In the genomic region with DNA sequence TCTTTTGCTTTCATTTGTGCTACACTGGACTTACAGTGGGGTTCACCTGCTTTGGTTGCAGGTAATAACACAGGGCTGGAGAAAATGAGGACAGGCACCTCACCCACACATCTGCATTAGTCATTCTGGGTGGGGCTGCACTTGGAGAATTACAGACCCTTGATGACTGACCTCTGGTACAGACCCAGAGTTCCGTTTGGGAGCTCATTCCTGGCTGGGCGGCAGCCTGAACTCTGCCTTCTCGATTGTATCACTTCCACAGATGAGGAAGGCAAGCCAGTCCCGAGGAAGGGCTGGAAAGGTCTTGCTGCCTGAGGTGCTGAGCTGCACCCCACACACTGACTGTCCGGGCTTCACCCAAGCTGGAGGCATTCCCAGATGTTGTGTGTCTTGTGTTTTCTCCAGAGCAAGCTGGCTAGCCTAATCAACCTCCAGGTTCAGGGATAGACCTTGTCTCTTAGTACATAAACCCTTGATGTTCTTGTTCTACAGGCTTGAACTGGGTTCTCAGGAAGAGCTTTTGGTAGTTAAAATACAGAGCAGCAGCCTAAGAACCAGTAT, we compare ENCODE assay signal across 22 mouse cellular contexts. TPM values are rescaled to one million over a fixed set of nuclear protein-coding genes. Genes with fewer than 3 reads are reported as not detected.
DNase-seq lines count a peak whose midpoint lies in the region; ATAC-seq and TF ChIP-seq lines count a peak whose summit lies in the region.
"Had no signal": no experiment of that assay in that cellular context is flagged by ENCODE, and none has a peak within 500 bp of the region (broad histone marks: within the 10 kb centered on the region; RNA-seq: fewer than 3 reads in every experiment).

No protein-coding gene starts in this region.

- H3ac ChIP-seq in myocyte (ENCODE audit: control insufficient read depth, insufficient read length), result no peak overlapping the region

- no peak for TF ChIP-seq CTCF in thymus, adult 2 months (IDR thresholded peaks at IDR 0.05; ENCODE audit: borderline replicate concordance, control insufficient read depth, extremely low read depth, insufficient read depth, low read length, poor library complexity)

- TF ChIP-seq POLR2A in myocyte (IDR thresholded peaks at IDR 0.05; ENCODE audit: insufficient read length, low read depth), result peak; percentile 30
- no peak for TF ChIP-seq POLR2A in thymus, adult 2 months (IDR thresholded peaks at IDR 0.05; ENCODE audit: control insufficient read depth, extremely low read depth, insufficient read depth, low read length, poor library complexity)

- peak; percentile 56 to 69 for DNase-seq in heart, adult 9 months (ENCODE audit: low spot score in 2 of 2)
- DNase-seq in heart, embryonic 10.5 days (ENCODE audit: low spot score), result no peak
- peak; percentile 32 for DNase-seq in NIH3T3 (ENCODE audit: low read depth)
- DNase-seq in urinary bladder, postnatal 10 days (ENCODE audit: low spot score), result no peak
- no peak for DNase-seq in thymus, adult 2 months
- DNase-seq: adrenal gland, adult 2 months; cerebellum, adult 11 months; cerebellum, postnatal 36 days; spleen, adult 18-20 months; thymus, postnatal 14 days had no signal

- H3K4me1 ChIP-seq in heart, embryonic 10.5 days, result no peaks in the 10 kb centered on the region
- H3K4me1 ChIP-seq in intestine, embryonic 15.5 days (replicated peaks), result no peaks in the 10 kb centered on the region
- H3K4me1 ChIP-seq in thymus, adult 2 months (replicated peaks; ENCODE audit: control insufficient read depth, insufficient read depth, low read length), result 0 out of 2 replicates have a peak, but pooled peaks cover 3% of the 10 kb centered on the region
- H3K4me1 ChIP-seq: embryonic facial prominence, embryonic 10.5 days; hindbrain, embryonic 12.5 days; limb, embryonic 13.5 days; neural tube, embryonic 12.5 days had no signal

- no peak overlapping the region for H3K4me2 ChIP-seq in intestine, embryonic 15.5 days (replicated peaks)
- H3K4me2 ChIP-seq in myocyte (ENCODE audit: low read depth), result peak overlapping the region; percentile 25
- H3K4me2 ChIP-seq: hindbrain, embryonic 12.5 days; limb, embryonic 13.5 days; neural tube, embryonic 12.5 days had no signal

- peaks cover 17% of the 10 kb centered on the region for H3K79me2 ChIP-seq in myocyte (ENCODE audit: control insufficient read depth, insufficient read depth)

- peaks cover 55% of the 10 kb centered on the region for H3K36me3 ChIP-seq in heart, embryonic 10.5 days
- peaks cover 4% of the 10 kb centered on the region; the same call in 1 of the 2 replicates for H3K36me3 ChIP-seq in intestine, embryonic 15.5 days
- peaks cover 59% of the 10 kb centered on the region for H3K36me3 ChIP-seq in myocyte (ENCODE audit: control insufficient read depth, insufficient read depth)
- H3K36me3 ChIP-seq in thymus, adult 2 months (ENCODE audit: control insufficient read depth, insufficient read depth, low read length), result peaks cover 32% of the 10 kb centered on the region

- no peaks in the 10 kb centered on the region for H3K27me3 ChIP-seq in heart, embryonic 10.5 days (ENCODE audit: insufficient read depth, poor library complexity, severe bottlenecking)
- H3K27me3 ChIP-seq in intestine, embryonic 15.5 days (replicated peaks), result no peaks in the 10 kb centered on the region
- no peaks in the 10 kb centered on the region for H3K27me3 ChIP-seq in myocyte (ENCODE audit: control insufficient read depth, insufficient read depth, insufficient read length)
- H3K27me3 ChIP-seq in thymus, adult 2 months (ENCODE audit: control insufficient read depth, insufficient read depth, low read length), result no peaks in the 10 kb centered on the region
- H3K27me3 ChIP-seq: hindbrain, embryonic 12.5 days; limb, embryonic 13.5 days; neural tube, embryonic 12.5 days had no signal

- no peak overlapping the region for H3K27ac ChIP-seq in heart, embryonic 10.5 days
- H3K27ac ChIP-seq in intestine, embryonic 15.5 days, result no peak overlapping the region
- no peak overlapping the region for H3K27ac ChIP-seq in thymus, adult 2 months (ENCODE audit: control insufficient read depth, insufficient read depth, low read length)
- H3K27ac ChIP-seq: embryonic facial prominence, embryonic 10.5 days; hindbrain, embryonic 12.5 days; kidney, postnatal 0 days; layer of hippocampus, adult 2 months; left cerebral cortex, adult 2 months; limb, embryonic 13.5 days; neural tube, embryonic 12.5 days had no signal

- H3K9me3 ChIP-seq in heart, embryonic 10.5 days, result no peaks in the 10 kb centered on the region
- no peaks in the 10 kb centered on the region for H3K9me3 ChIP-seq in intestine, embryonic 15.5 days
- H3K9me3 ChIP-seq: embryonic facial prominence, embryonic 10.5 days; hindbrain, embryonic 12.5 days; limb, embryonic 13.5 days; neural tube, embryonic 12.5 days had no signal

- whole genome bisulfite sequencing in heart, embryonic 10.5 days, result 84% methylated on average over 5 of the region's 5 CpGs
- 81% methylated on average over 5 of the region's 5 CpGs for WGBS in intestine, embryonic 15.5 days
- 96% methylated on average over 5 of the region's 5 CpGs for WGBS in thymus, adult 2 months

- H3K4me3 ChIP-seq in heart, embryonic 10.5 days, result no peak overlapping the region
- H3K4me3 ChIP-seq in intestine, embryonic 15.5 days (replicated peaks), result no peak overlapping the region
- no peak overlapping the region for H3K4me3 ChIP-seq in myocyte
- H3K4me3 ChIP-seq in thymus, adult 2 months (ENCODE audit: control insufficient read depth, insufficient read depth, low read length), result no peak overlapping the region
- H3K4me3 ChIP-seq: embryonic facial prominence, embryonic 10.5 days; hindbrain, embryonic 12.5 days; layer of hippocampus, adult 2 months; left cerebral cortex, adult 2 months; limb, embryonic 13.5 days; neural tube, embryonic 12.5 days had no signal

- peak; percentile 90 for ATAC-seq in intestine, embryonic 15.5 days
- ATAC-seq: forebrain, embryonic 14.5 days; inflammation-experienced regulatory T-cells, adult 6 months; lung, postnatal 0 days had no signal

- H3K9ac ChIP-seq in intestine, embryonic 15.5 days, result no peak overlapping the region
- H3K9ac ChIP-seq: hindbrain, embryonic 12.5 days; limb, embryonic 13.5 days; neural tube, embryonic 12.5 days had no signal

TF ChIP-seq in myocyte, 11 proteins besides CTCF, POLR2A, EP300 and RAD21:
- TF ChIP-seq POLR2AphosphoS2 (IDR thresholded peaks at IDR 0.05; ENCODE audit: insufficient read length, low read depth) (peak; percentile 51), MAX (IDR thresholded peaks at IDR 0.05; ENCODE audit: low read depth) (no peak)
TF ChIP-seq in myocyte: peak in this region for 1.

RNA-seq across cellular contexts. Expression of gene Ugcg, which starts 34.1 kb away (rescaled TPM):
- polyA plus RNA-seq in heart, embryonic 10.5 days (2016; fragmentation: Nextera tagmentation; extraction: Ambion mirVana), result 8.2 and 9.7 TPM in 2 replicates
- 10.7 and 11.5 TPM in 2 replicates for polyA plus RNA-seq in intestine, embryonic 15.5 days (2015; fragmentation: Nextera tagmentation; extraction: Ambion mirVana)
- polyA plus RNA-seq in myocyte (2012; fragmentation: generic; extraction: Trizol), result 24.0 TPM
- polyA plus RNA-seq in thymus, adult 2 months (2012; rRNA removed), result 47.0 and 84.3 TPM in 2 replicates

Comparison
In these comparisons a context has a peak if more than half of its experiments do, and no peak if none do; other contexts are left out.
1. DNase-seq: peak in heart, adult 9 months (2 of 2) and NIH3T3 (single experiment); none in heart, embryonic 10.5 days (single experiment), urinary bladder, postnatal 10 days (single experiment) and thymus, adult 2 months (single experiment).